In the genomic region with DNA sequence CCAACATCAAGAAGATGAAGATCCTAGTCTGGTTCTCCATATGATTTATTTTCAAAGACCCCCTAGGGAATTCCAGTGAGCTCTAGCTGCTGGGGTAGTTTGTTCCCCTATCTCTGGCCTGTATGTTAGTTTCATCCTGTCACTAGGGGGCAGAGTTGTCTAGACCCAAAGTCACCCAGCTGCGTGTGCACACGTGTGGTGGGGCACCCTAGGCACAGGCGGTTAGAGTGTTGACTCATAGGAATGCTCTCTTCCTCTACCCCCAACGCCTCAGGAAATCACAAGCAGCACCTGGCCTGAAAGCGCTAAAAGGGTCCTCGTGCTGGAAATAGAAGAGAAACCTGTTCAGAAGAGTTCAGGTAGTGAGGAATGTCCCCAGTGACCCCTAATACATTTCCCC, we compare ENCODE assay signal across 8 mouse cellular contexts. TPM values are rescaled to one million over a fixed set of nuclear protein-coding genes. Genes with fewer than 3 reads are reported as not detected.
DNase-seq lines count a peak whose midpoint lies in the region; ATAC-seq lines count a peak whose summit lies in the region.

No protein-coding gene starts in this region.

- intact Hi-C loops in left cerebral cortex, postnatal 10 days (cut with DNase I): no loop called here

- ATAC-seq in frontal cortex, adult (ENCODE audit: low TSS enrichment): peak; percentile 67; the same call in 1 of the 2 replicates
- ATAC-seq in monocyte, adult 5-6 weeks (replicated peaks; ENCODE audit: insufficient number of reproducible peaks, low FRiP score, low TSS enrichment, poor library complexity, severe bottlenecking): peak; percentile 76; the same call in 1 of the 2 replicates

- no peak for DNase-seq in frontal cortex, postnatal 36 days (ENCODE audit: low spot score in 2 of 2)
- peak; percentile 85 for DNase-seq in 416B (ENCODE audit: low read depth)
- peak; percentile 20 to 30 for DNase-seq in adrenal gland, postnatal 36 days
- peak; percentile 39 to 52 for DNase-seq in kidney, postnatal 25 days
- no peak for DNase-seq in left cerebral cortex, postnatal 10 days (ENCODE audit: extremely low spot score in 1 of 2, low spot score in 2 of 2)
- DNase-seq in left cerebral cortex, adult 9 months (ENCODE audit: low spot score in 2 of 2): no peak

RNA-seq across cellular contexts. Expression of gene Dusp9, which starts 46.0 kb away (rescaled TPM):
- 1 to 10 TPM in 1 of 2 experiments, under 1 TPM in 1; 0.49 to 2.0 TPM for total RNA-seq in adrenal gland, postnatal 36 days (2021)
- total RNA-seq in monocyte, adult 5-6 weeks (2017): not detected in 3 replicates
- total RNA-seq in left cerebral cortex, postnatal 10 days (2021): under 1 TPM; 0.47 to 0.87 TPM

Comparison
In these comparisons a context has a peak if more than half of its experiments do, and no peak if none do; other contexts are left out.
1. DNase-seq: peak in 416B (single experiment), adrenal gland, postnatal 36 days (2 of 2) and kidney, postnatal 25 days (2 of 2); none in frontal cortex, postnatal 36 days (0 of 2), left cerebral cortex, postnatal 10 days (0 of 2) and left cerebral cortex, adult 9 months (0 of 2).